Mouse (Mus musculus) induced T-regulatory cell, adult 2 months (primary cell): ENCODE measurements around the gene Fgd3.
A peak's percentile ranks its signal among the peaks of the same experiment; 100 is the strongest.

Experiments
- DNase-seq: peaks from one replicate; pipeline ENCODE4 v3.0.0-alpha.2; 2012; ENCODE audit warnings: low read depth

Fgd3 gene

DNA sequence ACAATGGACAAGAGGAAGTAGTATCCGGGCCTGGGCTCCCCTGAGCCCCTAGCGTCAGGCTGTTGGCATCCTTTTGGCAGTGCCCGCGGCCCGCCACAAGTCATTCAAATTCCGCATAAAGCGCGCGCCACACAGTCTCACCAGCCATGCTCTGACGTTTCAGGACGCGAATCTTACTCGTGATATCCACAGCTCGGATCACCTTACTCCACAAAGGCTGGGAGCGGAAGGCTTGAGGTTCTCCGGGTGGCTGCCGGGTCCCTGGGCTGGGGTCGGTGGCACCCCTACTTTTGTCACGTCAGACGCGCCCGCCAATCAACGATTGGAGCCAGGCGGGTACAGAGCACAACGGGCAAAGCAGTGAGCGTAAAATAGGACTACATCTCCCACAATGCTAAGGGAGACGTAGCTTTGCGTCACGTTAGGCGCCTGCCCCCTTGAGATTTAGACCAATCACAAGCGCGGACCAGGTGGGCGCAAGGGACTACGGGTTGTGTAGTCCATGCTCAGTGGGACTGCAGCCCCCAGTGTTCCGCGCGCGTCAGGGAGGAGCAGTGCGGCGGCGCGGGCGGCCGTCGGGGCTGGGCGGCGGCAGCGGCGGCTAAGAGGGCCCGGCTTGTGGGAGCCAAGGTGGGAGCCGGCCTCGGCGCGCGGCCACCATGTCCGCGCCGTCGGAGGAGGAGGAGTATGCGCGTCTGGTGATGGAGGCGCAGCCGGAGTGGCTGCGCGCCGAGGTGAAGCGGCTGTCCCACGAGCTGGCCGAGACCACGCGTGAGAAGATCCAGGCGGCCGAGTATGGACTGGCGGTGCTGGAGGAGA is 21.1 kb upstream of the Fgd3 start, which contains the start of gene Bicd2:
Bicd2 (plus strand) TSS at position 574 of the 819 bp plus-strand sequence.
- DNase-seq: peak; percentile 98

DNA sequence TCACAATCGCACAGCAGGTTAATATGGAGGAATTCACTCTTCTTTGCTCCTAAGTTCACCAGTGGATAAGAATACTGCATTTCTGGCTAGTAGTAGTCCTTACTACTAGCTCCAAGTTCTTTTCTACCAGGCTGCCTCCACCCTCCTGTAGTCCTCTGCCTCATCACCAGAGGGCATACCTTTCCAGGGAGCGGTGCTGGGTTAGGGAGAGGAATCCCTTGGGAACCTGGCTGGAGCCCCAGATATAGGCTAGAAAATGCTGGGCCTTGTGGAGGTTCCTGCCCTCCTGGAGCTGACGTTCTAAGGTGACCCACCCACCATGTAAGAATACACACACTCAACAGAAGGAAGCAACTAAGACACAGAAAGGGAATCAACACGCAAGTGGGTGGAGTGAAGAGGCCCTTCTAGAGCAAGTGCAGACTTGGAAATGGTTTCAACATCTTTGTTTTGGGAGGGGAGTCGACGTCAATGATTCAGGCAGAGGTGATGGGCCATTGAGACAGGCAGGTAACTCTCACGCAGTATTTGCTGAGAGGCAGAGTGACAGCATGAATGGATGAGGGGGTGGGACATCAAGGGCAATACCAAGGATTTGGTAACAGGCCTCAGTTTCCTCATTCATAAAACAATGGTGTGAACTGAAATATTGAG is 18.9 kb upstream of the Fgd3 start:
- peak; percentile 14 for DNase-seq

DNA sequence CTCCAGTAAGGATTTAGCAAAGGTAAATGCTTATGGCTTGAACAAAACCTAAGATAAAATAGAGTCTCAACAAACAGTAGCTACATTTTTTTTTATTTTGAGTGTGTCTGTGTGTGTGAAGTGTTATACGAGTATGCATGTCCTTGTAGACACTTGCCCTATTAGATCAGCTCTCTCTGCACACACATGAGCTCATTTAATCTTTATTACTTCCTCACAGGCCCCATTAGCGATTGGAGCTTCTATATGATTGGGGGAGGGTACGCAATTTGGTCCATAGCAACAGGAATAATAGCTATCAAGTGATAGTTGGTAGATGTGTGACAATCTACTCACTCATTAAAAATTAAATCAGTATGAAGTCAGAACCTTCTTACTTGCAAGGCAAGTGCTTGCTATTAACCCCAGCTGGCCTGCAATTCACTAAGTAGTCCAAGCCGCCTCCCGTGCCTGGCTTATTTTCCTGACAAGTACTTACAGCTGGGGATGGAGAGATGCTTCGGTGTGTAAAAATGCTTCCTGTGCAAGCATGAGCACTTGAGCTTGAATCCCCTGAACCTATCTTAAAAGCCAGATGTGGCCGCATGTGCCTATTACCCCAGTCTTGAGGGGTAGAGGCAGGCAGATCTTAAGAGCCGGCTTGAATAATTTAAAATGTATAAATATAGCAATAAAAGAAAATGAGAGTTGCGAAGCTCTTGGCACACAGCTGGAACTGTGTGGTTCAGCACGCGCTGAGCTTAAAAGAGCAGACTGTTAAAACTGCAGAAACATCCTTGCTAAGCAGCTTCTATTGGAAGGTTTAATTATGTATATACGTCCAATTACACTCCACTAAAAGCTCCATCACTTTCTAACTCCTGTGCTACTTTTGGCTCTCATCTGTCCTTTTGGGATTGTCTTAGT is 15.2 kb upstream of the Fgd3 start:
- DNase-seq: no peak

DNA sequence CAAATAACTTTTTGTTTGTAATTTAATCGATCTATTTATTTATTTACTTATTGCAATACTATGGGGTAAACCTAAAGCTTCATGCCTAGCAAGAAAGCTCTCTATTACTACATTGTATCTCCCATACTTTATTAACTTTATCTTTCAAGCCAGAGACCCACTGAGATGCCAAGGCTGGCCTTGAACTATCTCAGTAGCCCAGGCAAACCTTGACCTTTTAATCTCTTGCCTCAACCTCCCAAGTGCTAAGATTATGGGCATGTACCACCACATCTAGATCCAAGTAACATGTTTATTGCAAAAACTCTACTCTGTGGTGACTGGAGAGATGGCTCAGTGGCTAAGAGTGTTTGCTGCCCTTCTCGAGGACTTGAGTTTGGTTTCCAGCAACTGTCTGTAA is 13.1 kb upstream of the Fgd3 start:
- DNase-seq: no peak

DNA sequence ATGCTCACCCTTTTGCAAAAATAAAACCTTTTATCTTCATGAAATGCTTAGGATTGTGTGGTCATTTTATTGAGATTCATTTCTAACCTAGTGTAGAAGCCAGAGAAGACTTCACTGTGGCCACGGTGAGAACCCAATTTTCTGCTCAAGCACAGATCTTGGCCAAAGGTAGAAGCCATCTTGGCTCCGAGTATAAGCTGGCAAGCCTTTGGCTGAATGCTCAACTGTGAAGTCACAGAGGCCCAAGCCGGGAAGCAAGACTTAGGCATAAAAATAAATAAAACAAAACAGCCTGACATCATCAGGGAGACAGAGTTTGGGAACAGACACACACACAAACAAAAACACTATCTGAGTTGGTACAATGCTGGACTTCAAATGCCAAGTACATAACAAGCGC is 8.0 kb upstream of the Fgd3 start:
- DNase-seq: no peak

DNA sequence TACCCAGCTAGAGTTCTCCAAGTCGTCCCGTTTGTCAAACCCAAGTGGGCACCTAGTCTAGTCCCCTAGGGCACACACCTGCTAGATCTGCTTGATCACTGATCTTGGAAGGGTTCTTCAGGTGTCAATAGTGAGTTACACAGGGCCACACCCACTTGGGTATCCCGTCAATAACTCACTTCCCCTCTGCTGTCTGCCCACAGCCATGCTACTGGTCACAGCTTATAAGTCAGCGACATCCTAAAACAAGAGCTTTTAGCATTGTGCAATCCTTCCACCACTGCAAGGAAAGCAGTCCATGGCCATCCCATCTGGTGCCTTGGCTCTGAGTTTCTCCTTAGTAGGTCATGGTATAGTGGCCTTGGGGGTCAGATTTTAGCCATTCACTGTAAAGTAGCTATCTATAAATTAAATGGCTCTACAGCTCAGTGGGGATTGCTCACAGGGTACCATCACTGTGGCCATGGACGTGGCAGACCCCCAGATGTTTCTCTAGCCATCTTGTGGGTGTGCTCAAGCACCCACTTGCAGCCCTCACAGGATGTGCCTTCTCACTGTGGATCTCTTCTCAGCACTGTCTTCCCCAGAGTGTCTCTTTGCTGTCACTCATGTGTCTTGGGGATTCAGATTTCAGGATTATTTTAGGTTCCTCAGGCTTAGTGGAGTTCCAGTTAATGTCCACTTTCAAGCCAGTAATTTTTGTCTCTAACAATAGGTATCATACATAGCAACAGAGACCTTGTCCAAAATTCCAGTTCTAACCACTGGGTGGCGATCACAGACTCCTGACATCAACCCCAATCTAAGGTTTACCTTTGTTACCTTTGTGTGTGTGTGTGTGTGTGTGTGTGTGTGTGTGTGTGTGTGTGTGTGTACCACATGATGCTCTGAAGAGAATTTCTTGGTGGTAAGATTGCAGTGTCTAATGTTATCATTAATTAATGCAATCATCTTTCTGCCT is 6.4 kb upstream of the Fgd3 start:
- peak; percentile 86 for DNase-seq

DNA sequence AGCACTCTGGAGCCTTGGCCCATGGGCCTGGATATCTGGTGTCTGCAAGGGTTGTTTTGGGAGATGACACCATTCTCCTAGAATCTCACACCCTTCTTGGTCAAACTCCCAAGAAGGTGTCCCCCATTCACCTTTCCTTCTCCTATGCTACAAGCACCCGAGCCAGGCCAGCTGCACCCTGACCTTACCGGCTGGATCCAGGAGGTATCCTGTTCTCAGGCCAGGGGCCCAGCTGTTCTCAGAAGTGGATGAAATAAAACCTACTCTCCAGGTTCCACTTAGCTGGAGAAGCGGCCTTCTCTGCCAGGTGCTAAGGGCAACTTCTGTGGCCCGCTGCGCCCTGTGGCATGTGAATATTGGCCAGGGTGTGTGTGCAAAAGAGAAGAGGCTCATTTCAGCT is 4.8 kb upstream of the Fgd3 start:
- DNase-seq: no peak

DNA sequence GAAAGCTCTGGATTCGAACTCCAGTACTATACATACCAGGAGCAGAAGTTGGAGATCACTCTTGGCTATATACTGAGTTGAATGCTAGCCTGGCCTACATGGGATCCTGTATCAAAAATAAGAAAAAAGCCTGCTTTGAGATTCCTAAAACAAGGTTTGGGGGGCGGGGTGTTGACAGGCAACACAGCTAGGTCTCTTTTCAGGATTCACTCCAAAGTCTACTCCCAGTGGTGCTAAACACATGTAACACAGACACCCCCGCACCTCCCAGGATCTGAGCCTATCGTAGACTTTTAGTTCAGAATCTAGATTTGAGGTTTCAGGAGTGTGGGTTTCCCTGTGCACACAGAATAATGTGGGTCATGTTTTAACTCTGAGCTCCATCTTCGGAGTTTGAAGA is 2.6 kb upstream of the Fgd3 start:
- DNase-seq: no peak

DNA sequence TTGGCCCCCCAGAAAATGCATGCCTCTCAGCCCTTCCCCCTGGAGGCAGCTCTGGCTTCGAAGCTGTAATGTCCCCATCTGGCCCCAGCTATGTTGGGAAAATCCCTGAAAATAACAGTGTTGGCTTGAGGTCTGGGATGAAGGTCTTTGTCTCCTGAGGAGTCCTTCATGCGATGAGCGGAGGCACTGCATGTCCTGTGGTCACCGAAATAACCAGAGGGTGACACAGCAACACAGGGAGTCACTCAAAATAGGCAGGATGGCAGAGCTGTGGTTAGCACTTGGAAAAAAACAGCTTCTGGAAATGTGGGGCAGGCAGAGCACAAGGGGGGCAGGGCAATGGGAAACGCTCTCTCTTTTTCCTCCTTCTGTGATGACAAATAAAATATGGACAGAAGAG is 2.1 kb upstream of the Fgd3 start:
- no peak for DNase-seq

DNA sequence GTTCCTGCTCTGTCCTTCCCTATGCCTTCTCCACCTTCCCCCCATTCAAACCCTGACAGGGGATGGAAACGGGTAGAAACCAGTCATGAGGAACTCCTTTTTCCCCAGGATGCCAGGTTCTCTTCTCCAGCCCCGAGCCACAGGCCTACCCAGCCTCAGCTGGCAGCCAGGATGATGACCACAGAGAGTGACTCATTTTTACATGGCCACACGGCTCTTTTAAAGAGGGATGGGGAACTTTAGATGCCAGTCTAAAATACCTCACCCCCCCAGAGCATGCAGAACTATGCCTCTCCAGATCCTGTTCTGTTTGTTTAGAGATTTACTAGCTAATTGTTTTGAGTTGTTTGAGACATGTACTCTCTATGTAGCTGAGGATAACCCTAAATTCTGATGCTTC is 1.3 kb upstream of the Fgd3 start:
- DNase-seq: no peak

DNA sequence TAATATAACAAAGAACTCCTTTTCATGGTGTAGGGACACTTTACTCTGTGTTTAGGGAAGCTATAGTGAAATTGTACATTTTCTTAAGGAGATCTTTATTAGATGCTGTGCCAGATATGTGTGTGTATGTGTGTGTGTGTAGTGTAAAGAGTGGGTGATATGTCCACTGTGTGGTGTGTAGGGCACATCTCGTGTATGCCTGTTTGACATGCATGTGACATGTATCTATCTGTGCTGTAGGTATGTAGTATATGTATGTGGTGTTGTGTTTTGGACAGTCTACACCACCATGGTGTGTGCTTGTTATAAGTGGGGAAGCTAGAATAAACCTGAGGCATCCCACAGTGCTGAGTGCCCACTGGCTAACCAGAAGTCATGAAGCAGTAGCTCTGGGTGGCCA is 403 bp upstream of the Fgd3 start:
- no peak for DNase-seq

DNA sequence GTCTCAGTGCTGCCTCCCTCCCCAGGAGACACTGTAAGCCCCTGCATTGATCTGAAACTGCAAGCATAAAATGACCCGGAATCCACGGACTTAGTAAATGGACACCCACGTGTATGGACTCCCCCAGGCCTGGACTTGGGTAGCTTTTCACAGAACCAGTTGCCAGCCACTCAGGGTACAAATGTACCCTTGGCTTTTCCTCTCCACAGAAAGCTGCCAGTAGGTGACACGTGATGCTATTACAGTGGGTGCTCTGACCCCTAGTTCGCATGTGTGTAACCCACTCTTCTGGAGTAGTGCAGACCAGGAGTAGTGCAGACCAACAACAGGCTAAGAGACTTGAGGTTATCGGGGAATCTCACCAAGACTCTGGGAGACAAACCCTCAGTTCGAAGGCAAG is 2.2 kb downstream of the Fgd3 start:
- DNase-seq: no peak

DNA sequence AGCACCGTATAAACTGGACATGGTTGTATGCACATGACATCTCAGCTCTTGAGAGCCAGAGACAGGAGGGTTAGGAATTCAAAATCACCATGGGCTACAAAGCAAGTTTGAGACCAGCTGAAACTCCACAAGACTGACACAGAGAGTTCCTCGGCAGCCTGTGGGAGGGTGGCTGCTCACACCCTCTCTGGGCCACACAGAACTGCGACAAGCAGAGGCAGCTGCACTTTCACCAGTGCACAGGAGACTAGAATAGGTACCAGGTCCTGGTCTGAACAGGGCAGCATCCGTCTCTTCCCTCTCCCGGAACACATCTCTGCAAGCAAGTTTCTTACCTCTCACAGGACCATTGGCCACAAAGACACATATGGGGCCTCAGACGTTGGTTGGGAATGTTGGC is 2.6 kb downstream of the Fgd3 start:
- DNase-seq: no peak

DNA sequence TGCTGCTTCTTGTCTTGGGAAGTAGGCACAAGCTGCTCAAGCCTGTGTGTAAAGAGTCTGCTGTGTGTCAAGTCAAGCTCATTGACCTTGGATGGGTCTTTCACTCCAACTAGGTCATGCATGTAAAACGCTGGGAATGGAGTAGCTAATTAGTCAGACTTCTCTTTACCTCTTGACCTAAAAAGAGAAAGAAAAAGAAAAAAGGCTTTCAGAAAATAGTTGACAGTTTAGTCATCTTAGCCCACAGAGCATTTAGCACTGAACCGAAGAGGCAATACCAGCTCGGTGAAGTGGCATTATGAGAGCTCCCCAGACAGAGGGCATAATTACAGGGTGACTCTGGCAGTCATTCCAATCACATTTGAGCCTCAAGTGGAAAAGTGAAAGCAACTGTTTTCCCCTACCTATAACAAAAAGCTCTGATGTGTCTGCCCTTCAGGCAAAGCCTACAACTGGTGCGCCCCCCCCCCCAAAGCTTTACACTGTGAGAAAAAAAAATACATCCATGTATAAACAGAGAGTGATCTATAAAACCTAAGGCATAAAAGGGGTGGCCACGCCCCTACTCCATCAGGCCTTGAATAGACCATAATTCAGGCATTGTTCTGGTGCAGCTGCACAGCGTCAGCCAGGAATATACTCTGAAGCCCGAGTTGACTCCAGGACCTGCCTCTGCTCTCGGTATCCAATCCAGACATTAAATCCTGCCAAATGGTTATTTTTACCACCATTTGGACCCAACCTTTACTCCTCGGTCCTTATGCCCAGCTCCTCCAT is 3.5 kb downstream of the Fgd3 start:
- DNase-seq: no peak

DNA sequence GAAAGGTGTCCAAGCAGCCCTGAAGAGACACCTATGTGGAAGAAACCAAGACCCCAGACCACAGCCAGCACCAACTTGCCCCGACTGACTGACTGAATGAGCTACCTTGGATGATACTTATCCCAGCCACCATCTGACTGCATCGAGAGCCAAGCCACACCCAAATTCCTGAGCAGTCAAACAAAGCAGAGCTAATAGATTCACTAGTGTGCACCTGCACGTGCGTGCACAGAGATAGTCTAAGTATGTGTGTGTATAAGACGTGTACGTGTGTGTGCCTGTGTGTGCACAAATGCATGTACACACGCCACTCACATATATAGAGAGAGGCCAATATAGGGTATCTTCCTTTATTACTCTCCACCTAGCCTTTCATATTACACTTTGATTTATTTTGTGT is 8.5 kb downstream of the Fgd3 start:
- DNase-seq: no peak

DNA sequence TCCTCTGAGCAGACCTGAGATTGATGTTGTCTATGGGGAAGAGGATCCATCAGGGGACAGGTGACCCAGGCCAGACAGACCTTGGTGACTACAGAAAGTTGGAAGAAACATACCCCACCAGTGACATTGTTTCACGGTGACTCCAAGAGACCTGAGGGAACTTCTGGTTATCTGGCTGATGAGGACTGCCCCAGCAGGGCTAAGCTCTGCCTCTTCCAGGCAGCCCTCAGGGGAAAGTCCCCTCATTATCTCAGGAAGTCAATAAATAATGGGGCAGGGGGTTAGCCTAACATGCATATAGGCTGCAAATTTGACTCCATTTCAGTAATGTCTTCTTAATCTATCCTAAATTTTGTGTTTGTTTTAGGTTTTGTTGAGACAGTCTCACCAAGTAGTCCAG is 10.6 kb downstream of the Fgd3 start:
- DNase-seq: no peak

DNA sequence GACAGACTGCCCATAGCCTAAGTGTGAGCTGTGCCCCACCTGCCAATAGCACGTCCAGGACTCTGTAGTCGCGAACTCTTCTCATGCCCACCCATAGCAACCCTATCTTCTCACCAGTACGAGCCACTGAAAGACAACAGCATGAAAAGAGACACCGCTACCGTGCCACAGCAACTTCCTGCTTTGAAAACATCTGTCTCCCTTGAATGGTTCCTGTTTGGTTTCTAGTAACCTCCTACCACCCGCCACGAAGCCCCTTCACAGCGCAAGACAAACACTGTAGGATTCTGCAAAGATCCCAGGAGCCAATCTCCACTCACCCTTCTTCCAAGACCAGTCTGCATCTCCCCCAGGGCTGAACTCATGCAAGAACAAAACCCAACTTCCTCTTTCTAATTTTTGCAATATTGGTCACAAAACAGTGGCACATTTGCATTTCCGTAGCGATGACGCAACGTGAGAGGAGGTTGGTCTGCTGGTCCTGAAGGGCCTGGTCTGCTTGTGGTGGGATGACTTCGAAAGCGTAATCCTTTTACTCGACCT is 11.2 kb downstream of the Fgd3 start:
- DNase-seq: peak; percentile 92

DNA sequence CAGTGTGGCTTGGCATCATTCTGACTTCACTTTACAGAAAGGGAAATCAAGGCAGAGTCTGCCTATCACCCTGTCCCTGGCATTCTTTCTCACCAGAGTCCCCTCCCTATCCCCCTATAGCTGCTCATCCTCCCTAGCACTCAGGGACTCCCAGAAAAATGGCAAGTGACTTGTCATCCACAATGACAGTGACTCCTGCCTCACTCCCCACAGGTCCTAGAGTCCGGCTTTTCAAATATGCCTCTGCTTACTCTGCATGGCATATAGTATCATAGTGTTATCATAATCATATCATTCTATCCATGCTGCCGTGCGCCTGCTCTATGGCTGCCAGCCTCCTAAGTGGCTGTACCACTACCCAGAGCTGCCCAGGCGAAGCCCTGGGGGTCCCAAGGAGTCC is 11.9 kb downstream of the Fgd3 start:
- DNase-seq: no peak

DNA sequence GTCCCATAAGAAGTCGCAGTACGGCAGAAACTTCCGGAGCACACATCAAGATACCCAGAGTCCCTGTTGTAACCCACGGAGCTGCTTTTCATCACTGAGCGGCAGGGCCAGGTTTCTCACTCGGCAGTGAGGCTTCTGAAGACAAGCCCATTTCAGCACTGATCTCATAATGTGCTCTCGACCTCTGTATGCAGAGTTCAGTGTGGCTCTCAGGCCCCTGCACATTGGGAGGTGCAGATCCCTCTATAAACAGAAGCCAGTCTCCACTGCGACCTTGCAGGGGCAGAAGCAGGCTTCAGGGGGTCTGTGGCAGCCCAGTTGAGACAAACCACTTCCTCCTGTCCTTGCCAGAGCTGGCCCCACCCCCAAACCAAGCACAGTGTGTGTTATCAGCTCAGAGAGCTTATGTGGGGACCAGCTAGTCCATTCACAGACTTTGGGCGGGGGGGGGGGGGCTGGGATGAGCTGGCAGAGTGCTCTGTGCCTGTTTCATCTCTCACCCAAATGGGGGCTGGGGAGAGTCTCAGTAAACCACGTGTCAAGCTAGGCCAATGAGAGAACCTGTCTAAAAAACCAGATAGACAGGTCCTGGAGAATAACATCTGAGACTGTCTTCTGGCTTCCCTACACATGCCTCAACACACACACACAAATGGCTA is 12.7 kb downstream of the Fgd3 start:
- DNase-seq: peak; percentile 89

DNA sequence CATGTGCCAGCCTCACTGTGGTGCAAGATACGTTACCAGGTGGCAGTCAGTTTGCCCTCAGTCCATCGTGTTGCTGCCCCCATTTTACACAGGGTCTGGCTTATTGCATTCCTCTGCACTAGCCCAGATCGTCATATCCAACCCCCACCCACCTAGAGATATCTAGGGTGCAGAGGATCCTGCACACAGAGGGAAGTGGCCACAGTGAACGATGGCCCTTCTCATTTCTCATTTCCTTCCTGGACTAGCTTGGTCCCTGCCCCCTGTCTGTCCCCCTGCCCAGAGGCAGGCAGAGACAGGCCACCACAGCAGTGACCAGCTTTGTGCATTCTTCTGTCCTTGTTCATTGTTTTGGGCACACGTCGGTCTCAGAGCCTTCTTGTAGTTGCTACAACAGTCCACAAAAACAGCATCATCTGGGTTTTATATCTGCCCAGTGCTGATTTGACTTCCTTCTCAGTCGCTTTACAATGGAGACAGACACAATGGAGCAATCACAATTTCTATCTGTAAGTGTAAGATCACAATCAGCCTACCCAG is 13.3 kb downstream of the Fgd3 start:
- no peak for DNase-seq
